14 mouse cellular contexts compared by ENCODE assay signal in the genomic region with DNA sequence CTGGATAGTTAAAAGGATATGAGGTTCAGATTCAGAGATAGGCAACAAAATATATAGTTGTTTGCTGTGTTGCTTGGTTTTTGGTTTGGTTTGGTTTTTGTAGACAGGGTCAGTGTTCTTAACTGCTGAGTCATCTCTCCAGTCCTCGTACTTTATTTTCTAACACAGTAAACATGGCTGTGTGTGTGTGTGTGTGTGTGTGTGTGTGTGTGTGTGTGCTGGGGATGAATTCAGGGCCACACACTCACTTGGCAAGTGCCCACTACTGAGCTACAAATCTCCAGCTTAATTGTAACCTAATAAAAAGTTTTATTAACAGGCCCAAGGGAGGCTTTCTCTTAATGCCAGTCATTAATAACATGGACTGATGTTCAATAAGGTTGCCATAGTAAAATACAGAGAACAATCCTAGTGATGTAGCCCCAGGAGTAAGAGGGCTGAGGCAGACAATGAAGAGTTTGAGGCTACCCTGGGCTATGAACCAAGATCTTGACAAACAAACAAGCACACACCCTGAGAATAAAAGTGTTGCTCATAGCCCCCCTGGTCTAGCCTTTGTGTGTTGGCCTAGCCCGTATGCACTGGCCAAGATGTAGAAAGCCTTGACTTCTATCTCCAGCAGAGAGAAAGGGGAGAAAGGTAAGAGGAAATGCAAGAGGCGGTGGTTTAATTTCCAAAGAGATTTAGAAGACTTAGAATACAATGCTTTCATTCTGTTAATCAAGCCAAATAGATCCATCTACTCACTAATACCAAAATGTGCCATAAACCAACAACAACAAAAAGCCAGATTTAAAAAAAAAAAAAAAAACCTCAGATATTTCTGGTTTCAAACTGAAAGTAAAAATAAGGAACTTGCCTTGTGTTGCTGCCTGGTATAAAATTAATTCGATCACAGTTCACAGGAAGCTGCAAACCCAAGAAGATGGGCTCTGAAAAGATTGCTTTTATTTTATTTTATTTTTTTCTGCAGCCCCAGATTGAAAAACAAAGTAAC. TPM values are rescaled to one million over a fixed set of nuclear protein-coding genes. Genes with fewer than 3 reads are reported as not detected.
DNase-seq lines count a peak whose midpoint lies in the region; ATAC-seq lines count a peak whose summit lies in the region.
"Had no signal": no experiment of that assay in that cellular context is flagged by ENCODE, and none has a peak within 500 bp of the region (broad histone marks: within the 10 kb centered on the region; RNA-seq: fewer than 3 reads in every experiment).

No protein-coding gene starts in this region.

- H3K4me2 ChIP-seq in hindbrain, embryonic 14.5 days (replicated peaks), result no peak overlapping the region
- H3K4me2 ChIP-seq in hindbrain, embryonic 12.5 days (replicated peaks), result no peak overlapping the region

- WGBS in hindbrain, embryonic 14.5 days, result 69% methylated on average over 4 of the region's 4 CpGs
- 73% methylated on average over 4 of the region's 4 CpGs for WGBS in hindbrain, embryonic 12.5 days

- intact Hi-C loops in heart, postnatal 25 days (cut with DNase I), result no loop called here

- H3K4me1 ChIP-seq in hindbrain, embryonic 14.5 days (replicated peaks; ENCODE audit: control insufficient read depth, insufficient read depth, low read length), result no peaks in the 10 kb centered on the region
- no peaks in the 10 kb centered on the region for H3K4me1 ChIP-seq in hindbrain, embryonic 12.5 days

- no peaks in the 10 kb centered on the region for H3K36me3 ChIP-seq in hindbrain, embryonic 14.5 days (replicated peaks; ENCODE audit: control insufficient read depth, insufficient read depth)
- no peaks in the 10 kb centered on the region for H3K36me3 ChIP-seq in hindbrain, embryonic 12.5 days
- no peaks in the 10 kb centered on the region for H3K36me3 ChIP-seq in splenic B cell, adult 2 months (ENCODE audit: control insufficient read depth, insufficient read depth, low read length, poor library complexity, severe bottlenecking)
- H3K36me3 ChIP-seq: forebrain, embryonic 10.5 days; midbrain, embryonic 10.5 days had no signal

- ATAC-seq in hindbrain, embryonic 14.5 days (ENCODE audit: low FRiP score), result peak; percentile 64; the same call in 1 of the 2 replicates
- ATAC-seq in hindbrain, embryonic 12.5 days (ENCODE audit: low FRiP score), result no peak
- ATAC-seq in common myeloid progenitor, adult 5-6 weeks (replicated peaks; ENCODE audit: low read depth, poor library complexity, severe bottlenecking), result peak; percentile 18; the same call in 1 of the 2 replicates
- ATAC-seq: liver, postnatal 0 days had no signal

- no peak overlapping the region for H3K27ac ChIP-seq in hindbrain, embryonic 14.5 days
- no peak overlapping the region for H3K27ac ChIP-seq in hindbrain, embryonic 12.5 days
- H3K27ac ChIP-seq: forebrain, embryonic 10.5 days; midbrain, embryonic 10.5 days had no signal

- H3K9ac ChIP-seq in hindbrain, embryonic 14.5 days, result no peak overlapping the region
- H3K9ac ChIP-seq in hindbrain, embryonic 12.5 days, result no peak overlapping the region
- H3K9ac ChIP-seq: liver, postnatal 0 days had no signal

- no peaks in the 10 kb centered on the region for H3K9me3 ChIP-seq in hindbrain, embryonic 14.5 days (ENCODE audit: control insufficient read depth, low read length)
- H3K9me3 ChIP-seq in hindbrain, embryonic 12.5 days (replicated peaks), result no peaks in the 10 kb centered on the region
- H3K9me3 ChIP-seq: forebrain, embryonic 10.5 days; midbrain, embryonic 10.5 days had no signal

- no peaks in the 10 kb centered on the region for H3K27me3 ChIP-seq in hindbrain, embryonic 14.5 days (ENCODE audit: control insufficient read depth, insufficient read depth, low read length)
- no peaks in the 10 kb centered on the region for H3K27me3 ChIP-seq in hindbrain, embryonic 12.5 days
- H3K27me3 ChIP-seq in splenic B cell, adult 2 months (ENCODE audit: control insufficient read depth, insufficient read depth, low read length, poor library complexity, severe bottlenecking), result no peaks in the 10 kb centered on the region; the same call in 1 of the 2 replicates

- peak; percentile 25 for DNase-seq in hindbrain, embryonic 14.5 days (ENCODE audit: low spot score)
- peak; percentile 57 for DNase-seq in urinary bladder, postnatal 14 days (ENCODE audit: low spot score)
- DNase-seq in urinary bladder, adult 2 months (ENCODE audit: low spot score), result no peak
- peak; percentile 55 for DNase-seq in splenic B cell, adult 2 months (ENCODE audit: low read depth, low spot score)
- no peak for DNase-seq in heart, postnatal 25 days (ENCODE audit: low spot score)
- DNase-seq in yolk sac, embryonic 10.5 days (ENCODE audit: low spot score), result no peak
- DNase-seq: cerebellum, adult 2 months; heart, postnatal 10 days; liver, postnatal 0 days; spleen, adult 18-20 months had no signal

- H3K4me3 ChIP-seq in hindbrain, embryonic 14.5 days (replicated peaks; ENCODE audit: low read length), result no peak overlapping the region
- H3K4me3 ChIP-seq in hindbrain, embryonic 12.5 days, result no peak overlapping the region
- H3K4me3 ChIP-seq: forebrain, embryonic 10.5 days; midbrain, embryonic 10.5 days had no signal

RNA-seq across cellular contexts. Expression of a gene that starts 9.4 kb away (rescaled TPM):
- polyA plus RNA-seq in hindbrain, embryonic 14.5 days (2014; fragmentation: Nextera tagmentation; extraction: Ambion mirVana), result 2.1 and 2.5 TPM in 2 replicates
- 3.3 and 3.5 TPM in 2 replicates for polyA plus RNA-seq in hindbrain, embryonic 12.5 days (2016; fragmentation: Nextera tagmentation; extraction: Ambion mirVana)
- 29.6 and 31.8 TPM in 2 replicates for polyA plus RNA-seq in urinary bladder, adult 2 months (2012; rRNA removed)
- 7.9 and 8.1 TPM in 2 replicates for total RNA-seq in common myeloid progenitor, adult 5-6 weeks (2017)
- total RNA-seq in heart, postnatal 25 days (2021), result 10 to 100 TPM; 16.2 to 18.3 TPM

RNA-seq across cellular contexts. Expression of a gene that starts 18.5 kb away (rescaled TPM):
- polyA plus RNA-seq in hindbrain, embryonic 14.5 days (2014; fragmentation: Nextera tagmentation; extraction: Ambion mirVana), result 132 and 139 TPM in 2 replicates
- polyA plus RNA-seq in hindbrain, embryonic 12.5 days (2016; fragmentation: Nextera tagmentation; extraction: Ambion mirVana), result 208 and 212 TPM in 2 replicates
- polyA plus RNA-seq in urinary bladder, adult 2 months (2012; rRNA removed), result 62.8 and 64.7 TPM in 2 replicates
- total RNA-seq in common myeloid progenitor, adult 5-6 weeks (2017), result 149 and 151 TPM in 2 replicates
- total RNA-seq in heart, postnatal 25 days (2021), result 10 to 100 TPM; 32.1 to 33.4 TPM

RNA-seq across cellular contexts. Expression of a gene that starts 42.5 kb away (rescaled TPM):
- polyA plus RNA-seq in hindbrain, embryonic 14.5 days (2014; fragmentation: Nextera tagmentation; extraction: Ambion mirVana), result 118 and 140 TPM in 2 replicates
- polyA plus RNA-seq in hindbrain, embryonic 12.5 days (2016; fragmentation: Nextera tagmentation; extraction: Ambion mirVana), result 126 and 131 TPM in 2 replicates
- 93.5 and 105 TPM in 2 replicates for polyA plus RNA-seq in urinary bladder, adult 2 months (2012; rRNA removed)
- 35.0 and 63.6 TPM in 2 replicates for total RNA-seq in common myeloid progenitor, adult 5-6 weeks (2017)
- total RNA-seq in heart, postnatal 25 days (2021), result 10 to 100 TPM; 61.7 to 63.8 TPM

RNA-seq across cellular contexts. Expression of a gene that starts 42.7 kb away (rescaled TPM):
- 3.1 and 4.2 TPM in 2 replicates for polyA plus RNA-seq in hindbrain, embryonic 14.5 days (2014; fragmentation: Nextera tagmentation; extraction: Ambion mirVana)
- polyA plus RNA-seq in hindbrain, embryonic 12.5 days (2016; fragmentation: Nextera tagmentation; extraction: Ambion mirVana), result 20.8 and 21.3 TPM in 2 replicates
- polyA plus RNA-seq in urinary bladder, adult 2 months (2012; rRNA removed), result 0.52 and 0.53 TPM in 2 replicates
- 35.2 and 37.9 TPM in 2 replicates for total RNA-seq in common myeloid progenitor, adult 5-6 weeks (2017)
- total RNA-seq in heart, postnatal 25 days (2021), result under 1 TPM; 0.13 to 0.17 TPM

RNA-seq across cellular contexts. Expression of a gene that starts 46.2 kb away (rescaled TPM):
- 0.15 and 0.37 TPM in 2 replicates for polyA plus RNA-seq in hindbrain, embryonic 14.5 days (2014; fragmentation: Nextera tagmentation; extraction: Ambion mirVana)
- polyA plus RNA-seq in hindbrain, embryonic 12.5 days (2016; fragmentation: Nextera tagmentation; extraction: Ambion mirVana), result 0.98 and 1.5 TPM in 2 replicates
- polyA plus RNA-seq in urinary bladder, adult 2 months (2012; rRNA removed), result 0.17 and 0.29 TPM in 2 replicates
- not detected in 2 replicates for total RNA-seq in common myeloid progenitor, adult 5-6 weeks (2017)
- total RNA-seq in heart, postnatal 25 days (2021), result 1 to 10 TPM; 1.5 TPM

Comparison
In these comparisons a context has a peak if more than half of its experiments do, and no peak if none do; other contexts are left out.
1. DNase-seq: peak in hindbrain, embryonic 14.5 days (single experiment), urinary bladder, postnatal 14 days (single experiment) and splenic B cell, adult 2 months (single experiment); none in urinary bladder, adult 2 months (single experiment), heart, postnatal 25 days (single experiment) and yolk sac, embryonic 10.5 days (single experiment).